Mouse (Mus musculus): Measurements from ENCODE around the gene Lhfpl5.

- no peak for TF ChIP-seq CTCF (IDR thresholded peaks at IDR 0.05; ENCODE audit: extremely low read depth, insufficient read depth, insufficient read length, insufficient replicate concordance)
- TF ChIP-seq POLR2A (IDR thresholded peaks at IDR 0.05; ENCODE audit: low read depth, low read length): no peak
Measured at GRCm38 (mm10) chr17:28572521-28572920, 2.9 kb upstream of the Lhfpl5 start.
